Mouse (Mus musculus) spleen, postnatal 14 days (tissue): Measurements from ENCODE around the gene Otud1.
A peak's percentile ranks its signal among the peaks of the same experiment; 100 is the strongest.

ENCODE experiments used
- DNase-seq, 2 experiments: peaks; one replicate each; pipeline ENCODE4 v3.0.0; 2021 to 2022; ENCODE audit warnings: low spot score in 2 of 2

The Otud1 gene

DNA sequence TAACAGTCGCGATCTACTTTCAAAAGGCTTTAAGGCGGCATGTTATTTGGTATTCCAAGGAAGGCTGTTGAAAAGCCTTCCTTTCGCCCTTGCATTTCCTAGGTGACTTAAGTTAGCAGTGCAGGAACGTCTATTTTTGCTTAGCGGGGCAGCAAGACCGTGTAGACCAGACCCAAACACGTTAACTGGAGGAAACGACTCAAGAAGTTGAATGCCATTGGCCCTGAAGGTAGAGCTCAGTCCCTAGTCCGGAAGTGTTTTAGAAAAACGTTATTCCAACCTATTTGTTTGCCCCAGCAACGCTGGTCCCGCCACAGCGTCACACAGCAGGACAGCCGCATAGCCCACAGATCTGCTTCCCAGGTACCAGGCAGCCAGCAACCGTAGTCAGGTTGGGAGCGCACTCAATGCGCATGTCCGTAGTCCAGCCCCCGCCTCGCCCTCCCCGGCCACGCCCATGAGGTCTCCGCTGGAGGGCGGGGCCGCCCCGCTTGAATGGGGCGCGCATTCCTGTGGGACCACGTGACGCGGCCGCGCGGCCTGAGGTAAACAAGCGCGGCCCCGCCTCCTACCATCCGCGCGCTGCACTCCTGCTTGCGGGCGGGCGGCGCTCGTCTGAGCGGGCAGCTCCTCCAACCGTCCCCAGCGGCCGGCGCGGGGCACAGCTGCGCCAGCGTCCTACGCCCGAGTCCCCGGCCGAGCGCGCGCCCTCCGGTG is at the start of gene Otud1:
Gene Otud1, plus strand, starts transcription at position 595 of the 717 bp plus-strand sequence.
- peak; percentile 93 to 95 for DNase-seq

DNA sequence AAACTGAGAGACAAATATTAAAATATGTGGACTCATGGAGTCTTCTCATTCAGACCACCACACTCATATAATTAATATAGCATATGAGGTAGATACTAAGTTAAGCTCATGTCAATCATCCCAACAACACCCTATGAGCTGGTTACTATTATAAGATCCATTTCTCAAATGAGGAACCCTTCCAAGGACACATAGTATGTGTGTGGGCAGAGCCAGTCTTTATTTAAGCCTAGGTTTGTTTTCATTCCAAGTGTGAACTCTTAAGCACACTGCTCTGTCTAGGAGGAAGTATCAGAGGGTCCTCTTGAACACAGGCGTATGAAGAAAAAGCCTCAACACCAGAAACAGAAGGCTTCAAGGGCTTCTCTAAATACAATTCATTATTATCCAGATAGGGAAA is 49.7 kb upstream of the Otud1 start:
- DNase-seq = no peak

DNA sequence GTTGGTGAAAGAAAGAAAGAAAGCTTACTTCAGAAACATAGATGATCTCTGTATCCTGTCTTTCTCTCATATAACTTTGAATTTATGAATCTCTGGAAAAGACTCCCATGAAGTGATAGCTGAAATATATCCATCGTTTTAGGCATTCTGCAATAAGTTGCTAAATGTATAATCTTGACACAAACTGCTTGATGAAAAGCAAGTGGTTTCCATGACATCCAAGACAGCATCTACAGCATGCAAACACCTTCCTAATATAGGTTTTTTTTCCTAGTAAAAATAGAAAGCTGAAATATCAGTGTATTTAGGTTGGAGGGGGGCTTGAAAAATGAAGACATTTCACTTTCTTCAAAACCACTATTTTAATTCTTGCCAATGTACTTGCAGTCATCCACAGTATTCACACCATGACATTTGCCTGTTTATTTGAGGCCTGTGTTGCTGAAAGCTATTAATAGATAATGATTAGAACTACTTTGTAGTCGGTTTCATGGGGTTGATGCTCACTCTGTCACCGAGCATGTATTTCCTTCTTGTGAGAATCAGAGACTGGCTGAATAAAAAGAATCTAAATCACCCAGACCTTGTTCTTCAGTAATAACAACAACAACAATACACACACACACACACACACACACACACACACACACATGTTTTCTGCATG is 49.0 kb upstream of the Otud1 start:
- no peak for DNase-seq

- DNase-seq = no peak
Observed at GRCm38 (mm10) chr2:19622041-19622440, 35.5 kb upstream of the Otud1 start.

- no peak for DNase-seq
Observed at GRCm38 (mm10) chr2:19627044-19627443, 30.5 kb upstream of the Otud1 start.

GRCm38 (mm10) chr2:19627920-19628608 is 29.5 kb upstream of the Otud1 start:
- DNase-seq = no peak

- no peak for DNase-seq
Observed at GRCm38 (mm10) chr2:19630544-19630943, 27.0 kb upstream of the Otud1 start.

- DNase-seq = no peak
Observed at GRCm38 (mm10) chr2:19633406-19633920, 24.1 kb upstream of the Otud1 start.

GRCm38 (mm10) chr2:19645182-19645581 is 12.4 kb upstream of the Otud1 start:
- DNase-seq = no peak

DNA sequence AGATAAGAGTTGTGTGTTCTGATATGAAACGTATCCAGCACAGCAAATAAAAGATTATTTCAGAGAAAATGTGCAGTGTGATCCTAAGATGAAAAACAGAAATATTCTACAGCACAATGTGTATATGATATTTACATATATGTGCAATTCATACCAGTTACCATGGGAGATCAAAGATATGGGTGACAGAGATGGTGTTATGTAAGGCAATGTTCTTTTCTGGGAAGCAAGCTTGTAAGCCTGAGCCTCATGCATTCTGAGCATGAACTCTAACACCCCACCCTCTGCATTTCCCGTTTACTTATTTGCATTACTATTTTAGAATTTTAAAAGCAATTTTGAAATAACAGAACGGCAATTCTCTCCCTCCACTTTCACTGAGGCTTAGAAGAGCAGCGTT is 11.4 kb upstream of the Otud1 start:
- no peak for DNase-seq

- DNase-seq = no peak
Observed at GRCm38 (mm10) chr2:19646910-19647309, 10.6 kb upstream of the Otud1 start.

DNA sequence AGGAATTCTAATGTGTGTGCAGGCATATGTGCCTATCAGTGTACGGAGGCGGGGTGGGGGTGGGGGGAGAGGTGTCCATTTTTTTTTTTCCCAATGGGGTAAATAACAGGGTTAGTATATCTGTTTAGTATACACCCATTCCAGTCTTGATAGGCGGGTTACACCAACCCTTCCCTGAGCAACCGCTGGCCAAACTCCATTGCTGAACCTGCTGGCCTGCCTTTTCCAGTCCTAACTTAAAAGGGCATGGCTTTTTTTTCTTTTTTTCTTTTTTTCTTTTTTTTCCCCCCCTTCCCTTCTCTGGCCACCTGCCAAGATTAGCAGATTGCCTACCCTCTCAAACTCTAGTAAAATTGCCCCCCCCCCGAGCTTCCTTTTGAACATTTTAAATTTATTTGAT is 1.1 kb upstream of the Otud1 start:
- no peak for DNase-seq

GRCm38 (mm10) chr2:19657881-19658589 is 483 bp downstream of the Otud1 start:
- DNase-seq = peak; percentile 51 to 60

DNA sequence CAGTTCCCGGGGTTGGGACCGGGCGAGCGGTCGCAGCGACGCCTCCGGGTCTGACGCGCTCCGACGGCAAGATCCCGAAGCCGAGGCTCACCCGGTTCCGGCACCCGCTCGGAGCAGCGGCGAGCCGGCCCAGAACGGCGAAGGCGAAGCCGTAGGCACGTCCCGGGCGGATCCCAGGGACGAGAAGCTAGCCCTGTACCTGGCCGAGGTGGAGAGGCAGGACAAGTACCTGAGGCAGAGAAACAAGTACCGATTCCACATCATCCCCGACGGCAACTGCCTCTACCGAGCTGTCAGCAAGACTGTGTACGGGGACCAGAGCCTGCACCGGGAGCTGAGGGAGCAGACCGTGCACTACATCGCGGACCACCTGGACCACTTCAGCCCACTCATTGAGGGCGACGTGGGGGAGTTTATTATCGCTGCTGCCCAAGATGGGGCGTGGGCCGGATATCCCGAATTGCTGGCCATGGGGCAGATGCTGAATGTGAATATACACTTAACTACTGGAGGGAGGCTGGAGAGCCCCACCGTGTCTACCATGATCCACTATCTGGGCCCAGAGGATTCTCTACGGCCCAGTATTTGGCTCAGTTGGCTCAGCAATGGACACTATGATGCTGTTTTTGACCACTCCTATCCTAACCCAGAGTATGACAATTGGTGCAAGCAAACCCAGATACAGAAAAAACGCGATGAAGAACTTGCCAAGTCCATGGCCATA is 1.3 kb downstream of the Otud1 start:
- DNase-seq = peak; percentile 18 to 27

- DNase-seq = no peak
Observed at GRCm38 (mm10) chr2:19660875-19661274, 3.3 kb downstream of the Otud1 start.

- DNase-seq = no peak
Observed at GRCm38 (mm10) chr2:19663146-19663848, 5.7 kb downstream of the Otud1 start.

DNA sequence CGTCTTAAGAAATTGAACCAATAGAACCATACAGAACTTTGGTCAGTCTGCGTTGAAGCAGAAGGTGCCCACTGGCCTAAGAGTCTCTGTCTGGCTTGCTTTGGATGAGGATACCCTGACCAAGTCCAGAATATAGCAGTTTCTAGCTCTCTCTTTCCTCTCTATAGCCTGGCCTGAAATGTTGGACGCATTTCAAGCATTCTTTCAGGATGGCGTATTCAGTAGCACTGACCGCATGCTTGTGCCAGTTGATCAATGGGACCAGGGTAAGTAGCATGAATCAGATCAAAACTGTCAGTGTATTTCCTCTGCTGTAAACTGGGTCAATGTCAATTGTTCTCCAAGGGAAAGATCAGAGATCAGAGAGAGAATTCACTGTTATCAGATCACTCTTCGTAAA is 6.6 kb downstream of the Otud1 start:
- DNase-seq = no peak

- DNase-seq = no peak
Observed at GRCm38 (mm10) chr2:19664555-19665475, 7.3 kb downstream of the Otud1 start.

- DNase-seq = peak in 1 of 2 experiments; percentile 10
Observed at GRCm38 (mm10) chr2:19665841-19666240, 8.3 kb downstream of the Otud1 start.
